Mouse (Mus musculus) testis, adult 2 months (tissue): ENCODE data around the gene Rgs7.

Source experiments
- CTCF ChIP-seq: fragments of 200-500 bp; IDR thresholded peaks from 2 replicates; pipeline ENCODE4 v1.5.1; 2012; ENCODE audit warnings: low read depth, mild to moderate bottlenecking, inconsistent platforms, low read length, moderate library complexity; ENCODE audit not compliant: control insufficient read depth, insufficient read depth, insufficient replicate concordance
- POLR2A ChIP-seq: fragments of 200-500 bp; IDR thresholded peaks from 2 replicates; pipeline ENCODE4 v1.6.1; 2012; ENCODE audit warnings: low read depth, mild to moderate bottlenecking, inconsistent platforms, low read length, moderate library complexity; ENCODE audit not compliant: control insufficient read depth

- no peak for TF ChIP-seq CTCF
- TF ChIP-seq POLR2A, result no peak
Measured at GRCm38 (mm10) chr1:175108270-175108860, 383.9 kb downstream of the Rgs7 start.
